Mouse (Mus musculus): Measurements from ENCODE around the gene Dact3. TPM values are rescaled to one million over a fixed set of nuclear protein-coding genes. Genes with fewer than 3 reads are reported as not detected.

Gene Dact3
- polyA plus RNA-seq (2021; fragmentation: Nextera tagmentation) = 11.7 and 14.8 TPM in 2 replicates
- long read RNA-seq, experiment 1, partial matches to known transcripts = 16 of 17 reads
- long read RNA-seq, experiment 1, other reads (novel, unspliced or antisense) = 1 of 17 reads
- long read RNA-seq, experiment 2, partial matches to known transcripts = 0 of 47 reads
- long read RNA-seq, experiment 2, other reads (novel, unspliced or antisense) = 47 of 47 reads

GRCm38 (mm10) chr7:16875310-16875325 lies at the start of gene Dact3:
Gene Dact3, plus strand, starts transcription at chr7:16875317.

GRCm38 (mm10) chr7:16842645-16843063 lies 32.5 kb upstream of the Dact3 start, which contains the start of gene Prkd2:
Gene Prkd2, plus strand, starts transcription at chr7:16842902.

GRCm38 (mm10) chr7:16891641-16892351 lies 16.7 kb downstream of the Dact3 start, which contains the start of gene Gng8:
Gene Gng8, plus strand, starts transcription at chr7:16891786.

GRCm38 (mm10) chr7:16906281-16906680 lies 31.2 kb downstream of the Dact3 start, which contains the start of gene Ptgir:
Gene Ptgir, plus strand, starts transcription at chr7:16906490.

DNA sequence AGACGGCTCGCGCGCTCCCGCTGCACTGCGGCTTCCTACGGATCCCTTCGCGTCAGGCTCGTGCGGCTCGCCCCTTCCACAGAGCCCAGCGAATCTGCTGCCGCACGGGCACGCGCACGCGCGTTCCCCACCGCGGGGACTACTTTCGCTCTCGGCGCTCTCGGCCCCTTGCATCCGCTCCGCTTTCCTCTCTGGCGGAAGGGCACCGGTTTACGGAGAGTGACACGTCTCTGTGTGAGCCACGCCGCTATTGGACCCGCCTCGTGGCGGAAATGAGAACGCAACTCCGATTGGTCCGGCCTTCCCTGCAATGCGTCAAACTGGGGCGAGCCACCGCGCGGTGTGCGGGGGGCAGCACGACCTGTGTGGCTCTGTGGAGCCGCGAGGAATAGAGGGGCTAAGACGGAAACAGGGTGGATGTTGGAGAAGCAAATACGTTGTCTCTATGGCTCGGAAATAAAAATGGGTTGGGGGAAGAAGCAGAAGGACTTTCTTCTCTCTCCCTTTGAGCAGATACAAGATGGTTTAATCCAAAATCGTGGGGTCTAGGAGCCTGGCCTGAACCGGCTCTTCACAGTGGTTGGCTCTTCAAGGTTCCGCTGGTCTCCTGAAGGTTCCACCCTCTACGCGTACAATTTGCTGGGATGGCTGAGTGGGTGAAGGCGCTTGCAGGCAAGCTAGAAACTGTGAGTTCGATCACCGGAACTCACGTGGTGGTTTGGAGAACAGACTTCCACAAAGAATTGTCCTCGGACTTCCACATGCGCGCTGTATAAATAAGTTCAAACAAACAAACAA lies 49.1 kb downstream of the Dact3 start, which contains the start of gene Calm3:
Calm3 (minus strand) TSS at position 78 of the 798 bp plus-strand sequence.

Other genes with a start within 250 kb of the Dact3 start
- gene Ceacam15, start 199.6 kb upstream of the Dact3 start, polyA plus RNA-seq (2021; fragmentation: Nextera tagmentation) = 0.18 TPM in 1 of 2 replicates, not detected in the other
- 0.23 and 0.48 TPM in 2 replicates for gene Ceacam9, start 153.4 kb upstream of the Dact3 start, polyA plus RNA-seq (2021; fragmentation: Nextera tagmentation)
- gene Ap2s1, start 136.9 kb upstream of the Dact3 start, polyA plus RNA-seq (2021; fragmentation: Nextera tagmentation) = 462 and 560 TPM in 2 replicates
- 0.74 and 1.7 TPM in 2 replicates for gene Slc1a5, start 94.0 kb upstream of the Dact3 start, polyA plus RNA-seq (2021; fragmentation: Nextera tagmentation)
- gene Strn4, start 59.4 kb upstream of the Dact3 start, polyA plus RNA-seq (2021; fragmentation: Nextera tagmentation) = 39.6 and 117 TPM in 2 replicates
- 22.6 and 23.2 TPM in 2 replicates for gene Fkrp, start 58.6 kb upstream of the Dact3 start, polyA plus RNA-seq (2021; fragmentation: Nextera tagmentation)
- gene Prkd2, start 32.4 kb upstream of the Dact3 start, polyA plus RNA-seq (2021; fragmentation: Nextera tagmentation) = 0.92 and 1.4 TPM in 2 replicates
- gene Gng8, start 16.5 kb downstream of the Dact3 start, polyA plus RNA-seq (2021; fragmentation: Nextera tagmentation) = 4.2 and 7.8 TPM in 2 replicates
- not detected in 2 replicates for gene Ptgir, start 31.2 kb downstream of the Dact3 start, polyA plus RNA-seq (2021; fragmentation: Nextera tagmentation)
- 463 and 548 TPM in 2 replicates for gene Calm3, start 48.8 kb downstream of the Dact3 start, polyA plus RNA-seq (2021; fragmentation: Nextera tagmentation)
- 78.1 and 86.9 TPM in 2 replicates for gene Pnmal2, start 69.4 kb downstream of the Dact3 start, polyA plus RNA-seq (2021; fragmentation: Nextera tagmentation)
- 54.7 and 66.6 TPM in 2 replicates for gene Pnmal1, start 84.4 kb downstream of the Dact3 start, polyA plus RNA-seq (2021; fragmentation: Nextera tagmentation)
- 12.2 and 12.7 TPM in 2 replicates for gene Gm42372, start 107.8 kb downstream of the Dact3 start, polyA plus RNA-seq (2021; fragmentation: Nextera tagmentation)
- gene Ccdc8, start 117.4 kb downstream of the Dact3 start, polyA plus RNA-seq (2021; fragmentation: Nextera tagmentation) = 0.26 and 0.40 TPM in 2 replicates
- 143 and 174 TPM in 2 replicates for gene Ppp5c, start 152.6 kb downstream of the Dact3 start, polyA plus RNA-seq (2021; fragmentation: Nextera tagmentation)
- gene Hif3a, start 187.1 kb downstream of the Dact3 start, polyA plus RNA-seq (2021; fragmentation: Nextera tagmentation) = 0.82 and 1.1 TPM in 2 replicates
- gene Psg16, start 198.7 kb downstream of the Dact3 start, polyA plus RNA-seq (2021; fragmentation: Nextera tagmentation) = 2.7 and 3.6 TPM in 2 replicates